Mouse (Mus musculus) neural tube, embryonic 13.5 days (tissue): ENCODE data around the gene Lrrfip2. TPM values are rescaled to one million over a fixed set of nuclear protein-coding genes. Genes with fewer than 3 reads are reported as not detected.

Experiments
- ATAC-seq: fragments of 200-750 bp; cut with Nextera tagmentation; 2 replicates; pipeline ENCODE4 v1.8.0; 2017; ENCODE audit warnings: low read depth, mild to moderate bottlenecking, moderate TSS enrichment, moderate library complexity
- H3K27ac ChIP-seq: fragments of 300-500 bp; sonication (generic); replicated peaks from 2 replicates; pipeline ENCODE4 v1.5.1; 2015; ENCODE audit warnings: moderate library complexity, mild to moderate bottlenecking, inconsistent platforms
- H3K27me3 ChIP-seq: fragments of 300-500 bp; sonication (generic); 2 replicates; pipeline ENCODE4 v1.6.1; 2015; ENCODE audit warnings: mild to moderate bottlenecking, inconsistent platforms
- H3K36me3 ChIP-seq: fragments of 300-500 bp; sonication (generic); 2 replicates; pipeline ENCODE4 v1.6.1; 2015; ENCODE audit warnings: mild to moderate bottlenecking, inconsistent platforms
- H3K4me1 ChIP-seq: fragments of 300-500 bp; sonication (generic); replicated peaks from 2 replicates; pipeline ENCODE4 v1.6.1; 2015; ENCODE audit warnings: inconsistent platforms
- H3K4me2 ChIP-seq: fragments of 300-500 bp; sonication (generic); 2 replicates; pipeline ENCODE4 v1.6.1; 2015; ENCODE audit warnings: inconsistent platforms, mild to moderate bottlenecking, moderate library complexity
- H3K4me3 ChIP-seq: fragments of 300-500 bp; sonication (generic); 2 replicates; pipeline ENCODE4 v1.5.1; 2015; ENCODE audit warnings: mild to moderate bottlenecking, inconsistent platforms
- H3K9ac ChIP-seq: fragments of 300-500 bp; sonication (generic); 2 replicates; pipeline ENCODE4 v1.6.1; 2015; ENCODE audit warnings: moderate library complexity, mild to moderate bottlenecking, inconsistent platforms
- H3K9me3 ChIP-seq: fragments of 300-500 bp; sonication (generic); 2 replicates; pipeline ENCODE4 v1.6.1; 2016; ENCODE audit warnings: inconsistent platforms
- WGBS: fragments of 180-500 bp; shearing (Covaris S2); methylation state at CpG from one replicate; pipeline ENCODE4 v1.1.7; 2015; 5-methylcytosine and 5-hydroxymethylcytosine counted together
- polyA plus RNA-seq: library from polyadenylated mRNA; unstranded; fragments of >200 nt; fragmentation: Nextera tagmentation; extraction: Ambion mirVana; gene quantifications from 2 replicates; pipeline ENCODE4 v1.2.1, GENCODE M21; 2015

The Lrrfip2 gene
- polyA plus RNA-seq, 1 experiment from 2014 or later: 44.9 TPM

DNA sequence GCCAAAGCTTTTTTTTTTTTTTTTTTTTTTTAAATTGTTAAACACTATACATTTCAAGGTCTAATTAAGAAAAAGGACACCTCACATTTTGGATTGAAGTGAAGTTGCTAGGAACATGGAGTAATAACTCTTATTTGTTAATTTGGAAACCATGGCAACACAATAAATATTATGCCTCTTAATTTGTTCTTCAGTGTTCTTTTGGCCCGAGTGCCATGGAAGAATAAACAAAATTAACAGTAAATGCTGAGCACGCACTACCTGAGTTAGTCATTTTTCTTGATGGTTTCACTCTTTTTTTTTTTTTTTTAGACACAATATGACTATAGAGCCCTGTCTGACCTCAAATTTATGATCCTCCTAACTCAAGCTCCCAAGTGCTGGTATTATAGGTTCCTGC, 30.6 kb downstream of the Lrrfip2 start:
- no peak overlapping the region for H3K9ac ChIP-seq
- no peak overlapping the region for H3K4me2 ChIP-seq
- H3K36me3 ChIP-seq: peaks cover 6% of the 10 kb centered on the region
- peaks cover 16% of the 10 kb centered on the region for H3K4me1 ChIP-seq
- WGBS: 82% methylated on average over 2 of the region's 2 CpGs
- no peaks in the 10 kb centered on the region for H3K27me3 ChIP-seq
- H3K4me3 ChIP-seq: no peak overlapping the region
- no peak overlapping the region for H3K27ac ChIP-seq
- no peak for ATAC-seq
- H3K9me3 ChIP-seq: no peaks in the 10 kb centered on the region

DNA sequence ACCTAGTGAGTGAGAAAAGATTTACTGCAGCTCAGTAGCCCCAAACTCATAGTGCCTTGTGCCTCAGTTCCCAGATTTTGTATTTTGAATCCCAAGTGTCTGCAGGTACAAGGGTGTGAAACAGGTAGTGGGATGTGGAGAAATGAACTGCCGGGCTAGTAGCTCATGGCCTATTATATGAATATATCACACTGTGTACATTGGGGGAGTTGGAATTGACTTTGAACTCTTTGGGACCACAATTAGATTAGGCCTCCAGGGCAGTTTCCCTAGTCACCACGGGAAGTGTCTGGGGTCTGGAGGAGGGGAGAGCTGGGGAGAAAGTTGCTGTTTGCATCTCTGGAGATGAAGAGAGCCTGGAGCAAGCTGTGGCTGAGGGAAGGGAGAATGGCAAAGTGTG, 31.0 kb downstream of the Lrrfip2 start:
- 72% methylated on average over 2 of the region's 2 CpGs for WGBS

DNA sequence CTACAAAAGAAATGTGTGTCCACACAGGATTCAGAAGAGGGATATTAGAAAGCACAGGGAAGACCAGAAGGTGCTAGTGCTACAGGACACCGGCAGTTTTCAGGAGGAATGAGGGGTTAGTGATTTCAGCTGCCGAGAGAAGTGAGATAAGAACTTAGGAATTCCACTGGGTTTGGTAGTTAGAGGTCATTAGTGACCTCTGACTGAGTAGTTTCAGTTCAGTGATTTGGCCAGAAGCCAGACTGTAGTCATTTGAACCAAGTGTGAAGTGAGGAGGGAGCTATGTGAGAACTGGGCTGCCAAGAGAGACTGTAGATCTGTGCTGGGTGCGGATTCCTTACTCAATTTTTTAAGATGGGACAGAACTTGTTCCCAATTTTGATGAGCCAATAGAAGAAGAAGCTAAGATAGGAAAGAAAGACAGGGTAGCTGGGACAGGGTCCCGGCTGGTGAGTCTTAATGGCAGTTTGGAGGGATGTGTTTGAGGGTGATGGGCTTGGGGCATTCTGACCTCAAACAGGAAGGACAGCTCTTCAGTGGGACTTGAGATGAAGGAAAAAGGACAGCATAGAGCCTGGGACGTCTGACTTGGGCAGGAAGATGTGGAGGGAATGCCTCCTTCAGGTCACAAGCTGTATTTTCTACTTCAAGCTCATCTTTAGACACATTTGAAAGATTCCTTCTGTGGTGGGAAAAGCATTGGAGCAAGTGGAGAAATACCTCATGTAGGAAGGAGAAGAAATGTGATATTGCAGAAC, 32.0 kb downstream of the Lrrfip2 start:
- H3K4me1 ChIP-seq: peaks cover 16% of the 10 kb centered on the region
- H3K4me3 ChIP-seq: no peak overlapping the region
- no peak overlapping the region for H3K9ac ChIP-seq
- no peak for ATAC-seq
- H3K9me3 ChIP-seq: no peaks in the 10 kb centered on the region
- no peak overlapping the region for H3K27ac ChIP-seq
- H3K27me3 ChIP-seq: no peaks in the 10 kb centered on the region
- 71% methylated on average over 5 of the region's 5 CpGs for WGBS
- H3K36me3 ChIP-seq: no peaks in the 10 kb centered on the region
- no peak overlapping the region for H3K4me2 ChIP-seq

More for the DNA sequence above, 31.0 kb downstream of the Lrrfip2 start:
- Histone ChIP-seq H3K4me3 (no peak overlapping the region), H3K9ac (no peak overlapping the region), H3K4me2 (no peak overlapping the region), H3K27ac (no peak overlapping the region), H3K4me1 (peaks cover 16% of the 10 kb centered on the region), H3K36me3 (peaks cover 3% of the 10 kb centered on the region), H3K9me3 (no peaks in the 10 kb centered on the region), H3K27me3 (no peaks in the 10 kb centered on the region)
- no peak for ATAC-seq

DNA sequence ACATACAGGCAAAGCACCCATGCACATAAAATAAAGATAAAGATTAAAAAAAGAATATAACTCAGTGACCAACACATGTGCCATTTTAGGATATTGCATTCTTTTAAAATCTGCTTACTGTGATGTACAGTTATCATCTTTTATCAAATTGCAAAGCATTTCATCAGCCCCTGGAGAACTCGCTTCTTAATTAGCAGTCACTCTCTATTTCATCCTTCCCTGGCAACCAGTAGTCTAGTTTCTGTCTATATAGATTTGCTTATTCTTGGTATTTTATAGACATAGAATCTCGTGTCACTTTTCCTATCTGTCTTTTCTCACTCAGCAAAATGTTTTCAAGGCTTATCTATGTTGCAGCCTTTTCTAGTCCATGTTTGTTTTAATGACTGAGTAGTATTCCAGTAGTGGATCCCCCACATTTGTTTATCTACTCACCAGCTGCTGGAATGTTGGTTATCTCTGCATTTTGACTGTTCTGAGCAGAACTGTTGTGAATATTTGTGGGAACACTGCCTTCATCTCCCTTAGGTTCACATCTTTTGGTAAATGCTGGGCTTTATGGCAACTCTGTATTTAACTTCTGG, 35.0 kb downstream of the Lrrfip2 start:
- Histone ChIP-seq H3K4me2 (no peak overlapping the region), H3K27ac (no peak overlapping the region), H3K9ac (no peak overlapping the region), H3K27me3 (no peaks in the 10 kb centered on the region), H3K4me3 (no peak overlapping the region), H3K9me3 (no peaks in the 10 kb centered on the region), H3K4me1 (peaks cover 16% of the 10 kb centered on the region), H3K36me3 (no peaks in the 10 kb centered on the region)
- no peak for ATAC-seq
- WGBS: 95% methylated on average over 2 of the region's 2 CpGs

DNA sequence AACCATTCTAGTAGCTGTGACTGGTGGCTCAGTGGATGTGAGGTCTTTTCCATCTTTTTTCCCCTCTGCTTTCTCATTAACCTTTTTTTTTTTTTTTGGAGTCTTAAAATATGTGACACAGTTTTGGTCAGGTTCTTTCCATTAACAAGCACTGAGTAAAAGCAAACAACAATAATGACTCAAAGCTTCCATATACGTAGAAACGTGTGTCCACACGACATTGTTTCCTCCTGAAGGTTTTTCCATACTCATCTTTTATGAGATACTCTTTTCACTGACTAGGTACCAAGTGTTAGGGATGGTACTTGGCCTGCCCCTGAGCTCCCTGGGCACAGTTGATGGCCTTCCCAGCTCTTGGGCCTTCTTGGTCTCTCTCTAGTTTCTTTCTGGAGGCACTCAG, 35.6 kb downstream of the Lrrfip2 start:
- H3K9ac ChIP-seq: no peak overlapping the region
- ATAC-seq: no peak
- H3K27ac ChIP-seq: no peak overlapping the region
- H3K4me1 ChIP-seq: peaks cover 16% of the 10 kb centered on the region
- no peak overlapping the region for H3K4me2 ChIP-seq
- H3K9me3 ChIP-seq: no peaks in the 10 kb centered on the region
- H3K27me3 ChIP-seq: no peaks in the 10 kb centered on the region
- no peak overlapping the region for H3K4me3 ChIP-seq
- over 99% methylated on average over 3 of the region's 3 CpGs for WGBS
- no peaks in the 10 kb centered on the region for H3K36me3 ChIP-seq

DNA sequence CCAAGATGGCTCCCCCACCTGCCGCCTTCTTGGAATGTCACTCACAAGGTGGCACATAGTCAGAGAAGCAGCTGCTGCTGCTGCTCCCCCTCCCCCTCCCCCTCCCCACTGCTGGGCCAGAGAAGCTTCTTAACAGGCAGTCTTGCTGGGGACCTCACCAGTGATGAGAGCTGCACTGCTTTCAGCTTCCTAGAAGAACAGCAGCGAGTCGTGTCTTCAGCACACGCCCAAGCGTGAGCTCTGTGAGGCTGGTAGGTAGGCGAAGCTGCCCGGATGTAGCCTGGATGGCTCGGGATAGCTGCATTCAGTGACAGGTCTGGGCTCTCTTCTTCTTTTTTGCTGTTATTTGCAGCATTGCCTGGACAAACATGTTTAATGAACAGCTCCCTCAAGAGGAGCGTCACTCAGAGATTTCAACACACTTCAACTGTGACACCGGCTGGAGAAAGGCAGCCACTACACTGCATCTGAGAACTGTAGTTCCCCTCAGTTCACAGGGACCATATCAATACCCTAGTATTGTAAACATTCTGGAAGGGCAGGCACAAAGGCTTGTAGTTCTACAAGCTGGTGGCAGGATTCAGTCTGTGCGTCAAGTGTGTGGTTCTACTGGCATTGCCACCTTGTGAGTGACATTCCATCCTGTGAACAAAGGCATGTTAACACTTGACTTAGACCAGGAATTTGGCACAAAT, 38.5 kb downstream of the Lrrfip2 start:
- Histone ChIP-seq H3K4me3 (no peak overlapping the region), H3K4me2 (no peak overlapping the region), H3K27ac (no peak overlapping the region), H3K4me1 (no peaks in the 10 kb centered on the region), H3K9me3 (no peaks in the 10 kb centered on the region), H3K27me3 (no peaks in the 10 kb centered on the region), H3K36me3 (no peaks in the 10 kb centered on the region), H3K9ac (no peak overlapping the region)
- no peak for ATAC-seq
- WGBS: 88% methylated on average over 11 of the region's 11 CpGs

DNA sequence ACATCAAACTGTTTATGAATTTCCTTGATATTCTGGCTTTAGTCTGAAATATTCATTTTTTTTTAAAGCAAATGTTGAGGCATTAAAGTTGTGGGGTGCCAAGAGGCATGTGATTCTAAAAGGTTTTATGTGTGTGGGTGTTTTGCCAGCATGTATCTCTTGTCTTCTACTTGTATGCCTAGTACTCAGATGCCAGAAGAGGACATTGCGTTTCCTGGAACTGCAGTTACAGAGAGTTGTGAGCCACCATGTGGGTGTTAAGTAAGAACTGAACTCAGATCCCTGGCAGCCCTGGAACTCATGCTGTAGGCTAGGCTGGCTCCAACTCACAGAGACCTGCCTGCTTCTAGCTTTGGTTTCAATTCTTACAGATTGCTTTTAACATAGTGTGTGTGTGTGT, 42.2 kb downstream of the Lrrfip2 start:
- Histone ChIP-seq H3K9ac (no peak overlapping the region), H3K9me3 (no peaks in the 10 kb centered on the region), H3K27ac (no peak overlapping the region), H3K4me3 (no peak overlapping the region), H3K36me3 (peaks cover 23% of the 10 kb centered on the region), H3K27me3 (no peaks in the 10 kb centered on the region), H3K4me1 (no peaks in the 10 kb centered on the region), H3K4me2 (no peak overlapping the region)
- WGBS: 100% methylated on average over 1 of the region's 1 CpGs
- ATAC-seq: no peak

DNA sequence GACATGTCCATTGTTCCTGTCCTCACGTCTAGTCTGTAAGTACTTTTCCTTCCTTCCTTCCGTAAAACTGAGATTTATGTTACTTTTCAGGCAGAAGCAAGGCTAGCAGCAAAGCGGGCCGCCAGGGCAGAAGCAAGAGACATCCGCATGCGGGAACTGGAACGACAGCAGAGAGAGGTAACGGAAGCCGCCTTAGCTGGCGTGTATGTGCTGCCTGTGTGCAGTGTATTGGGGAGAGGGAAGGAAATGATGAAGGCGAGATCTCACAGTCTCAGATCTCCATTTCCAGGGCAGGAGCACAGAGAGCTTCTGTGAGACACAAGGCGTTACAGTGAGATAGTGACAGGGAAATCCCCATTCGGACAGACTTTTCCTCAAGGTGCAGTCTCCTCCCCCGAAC, 43.8 kb downstream of the Lrrfip2 start:
- WGBS: 84% methylated on average over 14 of the region's 14 CpGs
- ATAC-seq: no peak
- H3K4me1 ChIP-seq: peaks cover under 1% of the 10 kb centered on the region; the same call in 1 of the 2 replicates
- H3K9me3 ChIP-seq: no peaks in the 10 kb centered on the region
- no peak overlapping the region for H3K4me2 ChIP-seq
- no peak overlapping the region for H3K27ac ChIP-seq
- H3K36me3 ChIP-seq: peaks cover 23% of the 10 kb centered on the region
- no peak overlapping the region for H3K9ac ChIP-seq
- H3K4me3 ChIP-seq: no peak overlapping the region
- H3K27me3 ChIP-seq: no peaks in the 10 kb centered on the region

DNA sequence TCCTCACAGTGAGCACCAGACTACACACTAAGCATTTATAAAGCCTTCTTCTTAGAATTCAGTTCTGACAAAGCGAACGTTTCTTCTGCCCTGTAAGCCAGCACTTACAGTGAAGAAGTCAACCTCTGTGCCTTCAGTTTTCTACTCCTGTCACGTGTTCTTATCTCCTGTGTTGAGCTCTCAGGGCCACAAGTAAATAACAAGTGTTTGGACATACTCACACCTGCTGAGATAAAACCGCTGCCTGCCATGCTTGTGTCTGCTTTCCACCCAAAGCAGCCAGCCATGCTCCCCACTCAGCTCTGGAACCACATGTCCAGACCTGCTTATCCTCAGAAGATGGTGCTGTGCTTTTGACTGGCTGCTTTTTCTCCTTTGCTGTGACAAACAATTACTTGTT, 49.2 kb downstream of the Lrrfip2 start:
- H3K27me3 ChIP-seq: no peaks in the 10 kb centered on the region
- H3K36me3 ChIP-seq: peaks cover 17% of the 10 kb centered on the region
- H3K9ac ChIP-seq: no peak overlapping the region
- H3K27ac ChIP-seq: no peak overlapping the region
- H3K4me2 ChIP-seq: no peak overlapping the region
- peaks cover 7% of the 10 kb centered on the region; the same call in 1 of the 2 replicates for H3K4me1 ChIP-seq
- no peak for ATAC-seq
- WGBS: 42% methylated on average over 4 of the region's 4 CpGs
- H3K9me3 ChIP-seq: no peaks in the 10 kb centered on the region
- no peak overlapping the region for H3K4me3 ChIP-seq

DNA sequence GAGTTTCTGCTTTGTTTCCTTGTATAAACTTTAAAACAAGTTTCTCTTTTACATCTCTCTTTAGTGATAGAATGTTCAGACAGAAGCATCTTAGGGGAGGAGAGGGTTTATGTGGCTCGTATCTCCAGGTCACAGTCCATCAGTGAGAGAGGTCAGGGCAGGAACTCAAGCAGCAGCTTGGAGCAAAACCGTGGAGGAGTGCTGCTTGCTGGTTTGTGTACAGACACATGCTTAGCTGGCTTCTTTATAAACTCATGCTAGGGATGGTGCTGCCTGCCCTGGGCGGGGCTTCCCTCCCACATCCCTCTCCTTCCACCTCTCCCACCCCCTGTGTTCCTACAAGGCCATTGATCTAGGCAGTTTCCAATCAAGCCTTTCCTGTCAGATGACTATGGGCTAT, 53.0 kb downstream of the Lrrfip2 start:
- WGBS: 57% methylated on average over 3 of the region's 3 CpGs
- no peaks in the 10 kb centered on the region for H3K9me3 ChIP-seq
- H3K36me3 ChIP-seq: no peaks in the 10 kb centered on the region
- no peak overlapping the region for H3K4me2 ChIP-seq
- no peak overlapping the region for H3K4me3 ChIP-seq
- no peak overlapping the region for H3K27ac ChIP-seq
- H3K4me1 ChIP-seq: peaks cover 7% of the 10 kb centered on the region; the same call in 1 of the 2 replicates
- no peak for ATAC-seq
- no peak overlapping the region for H3K9ac ChIP-seq
- H3K27me3 ChIP-seq: no peaks in the 10 kb centered on the region

DNA sequence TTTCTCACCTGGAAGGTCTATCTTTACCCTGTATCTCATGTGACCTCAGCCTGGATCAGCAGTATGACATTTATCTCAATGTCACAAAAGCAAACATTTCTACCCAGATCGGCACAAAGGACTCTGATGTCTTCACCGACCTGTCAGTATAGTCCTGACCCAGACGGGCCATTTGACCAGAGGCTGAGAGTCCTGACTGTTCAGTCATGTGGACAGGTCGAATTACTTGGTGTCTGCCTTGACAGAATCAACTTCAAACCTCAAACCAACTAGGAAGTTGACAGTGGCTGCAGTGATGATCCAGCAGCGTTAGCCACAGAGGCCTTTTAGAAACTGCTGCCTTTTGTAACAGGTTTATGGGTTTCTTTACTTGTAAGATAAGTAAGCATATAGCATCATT, 56.7 kb downstream of the Lrrfip2 start:
- no peak for ATAC-seq
- Histone ChIP-seq H3K4me2 (no peak overlapping the region), H3K4me1 (no peaks in the 10 kb centered on the region), H3K27me3 (no peaks in the 10 kb centered on the region), H3K9ac (no peak overlapping the region), H3K4me3 (no peak overlapping the region), H3K36me3 (no peaks in the 10 kb centered on the region), H3K9me3 (no peaks in the 10 kb centered on the region), H3K27ac (no peak overlapping the region)
- WGBS: 85% methylated on average over 5 of the region's 5 CpGs

DNA sequence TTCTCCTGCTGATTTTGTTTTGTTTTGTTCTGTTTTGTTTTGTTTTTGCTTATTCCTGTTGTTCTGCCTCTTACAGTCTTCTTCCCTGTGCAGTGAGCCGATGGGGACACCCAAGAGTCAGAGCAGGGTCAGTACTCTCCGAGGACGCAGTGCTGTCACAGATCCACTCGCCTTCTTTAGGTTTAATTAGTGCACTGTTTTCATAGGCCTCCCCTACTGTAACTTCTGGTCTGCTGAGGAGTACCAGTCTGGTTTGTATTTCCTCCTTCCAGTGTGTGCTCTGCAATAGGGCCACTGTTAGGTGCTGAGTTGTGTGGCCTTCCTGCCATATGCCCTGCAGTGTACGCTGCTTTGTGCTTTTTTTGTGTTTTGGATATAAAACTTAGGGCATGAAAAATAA, 61.6 kb downstream of the Lrrfip2 start:
- H3K4me2 ChIP-seq: no peak overlapping the region
- no peak for ATAC-seq
- no peaks in the 10 kb centered on the region for H3K9me3 ChIP-seq

More for the DNA sequence above, 61.6 kb downstream of the Lrrfip2 start:
- Histone ChIP-seq H3K27ac (no peak overlapping the region), H3K4me1 (no peaks in the 10 kb centered on the region), H3K27me3 (no peaks in the 10 kb centered on the region), H3K36me3 (no peaks in the 10 kb centered on the region), H3K9ac (no peak overlapping the region), H3K4me3 (no peak overlapping the region)
- WGBS: 85% methylated on average over 5 of the region's 5 CpGs
